Mouse (Mus musculus) spleen, adult 2 months (tissue): ENCODE data around the gene Slc22a2.

Experiments used
- CTCF ChIP-seq: fragments of 200-500 bp; IDR thresholded peaks from 2 replicates; pipeline ENCODE4 v1.5.1; 2011; ENCODE audit warnings: mild to moderate bottlenecking, inconsistent platforms; ENCODE audit not compliant: insufficient read depth, insufficient read length, insufficient replicate concordance; ENCODE audit errors: extremely low read depth
- POLR2A ChIP-seq: fragments of 200-500 bp; IDR thresholded peaks from 2 replicates; pipeline ENCODE4 v1.6.1; 2011; ENCODE audit warnings: low read depth, low read length, inconsistent platforms

- TF ChIP-seq CTCF: no peak
- TF ChIP-seq POLR2A: no peak
Measured at GRCm38 (mm10) chr17:12641087-12641486, 57.2 kb downstream of the Slc22a2 start.
